ENCODE assay signal across 11 mouse cellular contexts in genomic region chr6:61347045-61347838, GRCm38 (mm10).
DNase-seq lines count a peak whose midpoint lies in the region; ATAC-seq and TF ChIP-seq lines count a peak whose summit lies in the region.
"Had no signal": no experiment of that assay in that cellular context is flagged by ENCODE, and none has a peak within 500 bp of the region (broad histone marks: within the 10 kb centered on the region; RNA-seq: fewer than 3 reads in every experiment).

No protein-coding gene starts in this region.

- no peak overlapping the region for H3K4me2 ChIP-seq in heart, postnatal 0 days (ENCODE audit: low read depth, low read length)
- H3K4me2 ChIP-seq: embryonic facial prominence, embryonic 12.5 days; heart, embryonic 13.5 days had no signal

- WGBS in heart, postnatal 0 days, result 75% methylated on average over 5 of the region's 5 CpGs

- H3K9me3 ChIP-seq in heart, postnatal 0 days (replicated peaks; ENCODE audit: control insufficient read depth, low read length), result no peaks in the 10 kb centered on the region
- H3K9me3 ChIP-seq: embryonic facial prominence, embryonic 12.5 days; heart, embryonic 13.5 days; midbrain, embryonic 10.5 days had no signal

- no peak for ATAC-seq in heart, postnatal 0 days (ENCODE audit: insufficient read depth, low read depth)

- peak; percentile 60 for TF ChIP-seq CTCF in heart, postnatal 0 days (IDR thresholded peaks at IDR 0.05; ENCODE audit: low read depth)

- no peak overlapping the region for H3K27ac ChIP-seq in heart, postnatal 0 days (ENCODE audit: low read depth)
- H3K27ac ChIP-seq: embryonic facial prominence, embryonic 12.5 days; heart, embryonic 13.5 days; midbrain, embryonic 10.5 days had no signal

- H3K9ac ChIP-seq in heart, postnatal 0 days (replicated peaks; ENCODE audit: low read depth, low read length), result no peak overlapping the region
- H3K9ac ChIP-seq: embryonic facial prominence, embryonic 12.5 days; heart, embryonic 13.5 days had no signal

- H3K27me3 ChIP-seq in heart, postnatal 0 days (ENCODE audit: control insufficient read depth, insufficient read depth, low read length), result no peaks in the 10 kb centered on the region
- H3K27me3 ChIP-seq: embryonic facial prominence, embryonic 12.5 days; heart, embryonic 13.5 days had no signal

- no peak overlapping the region for H3K4me3 ChIP-seq in heart, postnatal 0 days (ENCODE audit: low read depth, low read length)
- H3K4me3 ChIP-seq: embryonic facial prominence, embryonic 12.5 days; heart, embryonic 13.5 days; midbrain, embryonic 10.5 days had no signal

- no peak for TF ChIP-seq EP300 in heart, postnatal 0 days (IDR thresholded peaks at IDR 0.05; ENCODE audit: low read depth)

- no peaks in the 10 kb centered on the region for H3K36me3 ChIP-seq in heart, postnatal 0 days (replicated peaks; ENCODE audit: control insufficient read depth, insufficient read depth, low read length)
- H3K36me3 ChIP-seq: embryonic facial prominence, embryonic 12.5 days; heart, embryonic 13.5 days; midbrain, embryonic 10.5 days had no signal

- no peak for DNase-seq in heart, postnatal 0 days (ENCODE audit: low spot score)
- no peak for DNase-seq in heart, adult 11 months
- peak; percentile 20 for DNase-seq in lung, postnatal 36 days
- no peak for DNase-seq in lung, postnatal 14 days
- peak; percentile 39 to 57 for DNase-seq in cerebellum, postnatal 14 days
- DNase-seq in mesoderm, embryonic 11.5 days (ENCODE audit: low read depth, low spot score), result peak; percentile 3
- no peak for DNase-seq in thymus, postnatal 4 days
- no peak for DNase-seq in natural killer cell, adult 2 months (ENCODE audit: low spot score in 2 of 2)

- H3K4me1 ChIP-seq in heart, postnatal 0 days (ENCODE audit: control insufficient read depth, insufficient read depth), result no peaks in the 10 kb centered on the region
- H3K4me1 ChIP-seq: embryonic facial prominence, embryonic 12.5 days; heart, embryonic 13.5 days; midbrain, embryonic 10.5 days had no signal

Comparison
In these comparisons a context has a peak if more than half of its experiments do, and no peak if none do; other contexts are left out.
1. DNase-seq: peak in lung, postnatal 36 days (single experiment), cerebellum, postnatal 14 days (2 of 2) and mesoderm, embryonic 11.5 days (single experiment); none in heart, postnatal 0 days (single experiment), heart, adult 11 months (single experiment), lung, postnatal 14 days (single experiment), thymus, postnatal 4 days (single experiment) and natural killer cell, adult 2 months (0 of 2).